Mouse (Mus musculus): ENCODE data around the gene Plcxd1. TPM values are rescaled to one million over a fixed set of nuclear protein-coding genes. Genes with fewer than 3 reads are reported as not detected.
A peak's percentile ranks its signal among the peaks of the same experiment; 100 is the strongest.
"Not testable (repeated sequence)": the region's sequence is repeated elsewhere in the genome, so short reads cannot be mapped to it uniquely, and the experiment has no call there.

The Plcxd1 gene
- total and polyA plus RNA-seq, 3 experiments: 0.64 to 1.3 TPM; not detected in 1

- TF ChIP-seq ZKSCAN1 (IDR thresholded peaks at IDR 0.05; ENCODE audit: borderline replicate concordance, low read depth, low read length) (no peak), RCOR1 (conservative IDR thresholded peaks at IDR 0.05; ENCODE audit: low read depth, low read length) (no peak), PAX5 (IDR thresholded peaks at IDR 0.05; ENCODE audit: low read length) (no peak), IRF4 (IDR thresholded peaks at IDR 0.05; ENCODE audit: low read depth, low read length) (peak; percentile 11; the same call in 1 of the 2 replicates), MAFK (IDR thresholded peaks at IDR 0.05; ENCODE audit: insufficient replicate concordance, low read length) (no peak), NELFE (IDR thresholded peaks at IDR 0.05; ENCODE audit: low read depth, low read length) (0 out of 2 replicates have a peak, but pooled peaks have one; percentile 37)
Measured at GRCm38 (mm10) chr5:110109991-110110441, 10.2 kb downstream of the Plcxd1 start, which contains the start of gene Zfp605 (continued).

GRCm38 (mm10) chr5:110122380-110122779, 22.6 kb downstream of the Plcxd1 start:
- H3K9me3 ChIP-seq (replicated peaks; ENCODE audit: low read length); H3K4me1 ChIP-seq (ENCODE audit: control insufficient read depth in 1 of 2, insufficient read depth in 2 of 2); dilution Hi-C loops (cut with MboI; ENCODE audit: extremely low pct_ligation_motif_present, extremely low pct_unique_long_range_greater_than_20kb, low sequenced_read_pairs); in situ Hi-C loops (cut with MboI; ENCODE audit: low pct_ligation_motif_present, low pct_unique_long_range_greater_than_20kb, low sequenced_read_pairs); H3K4me2 ChIP-seq (ENCODE audit: insufficient read depth, low read depth, poor library complexity, severe bottlenecking); H3K79me2 ChIP-seq (replicated peaks; ENCODE audit: control insufficient read depth, extremely low read depth, insufficient read depth, poor library complexity, severe bottlenecking); H3K4me3 ChIP-seq (replicated peaks in 1 of 3; ENCODE audit: low read depth in 2 of 3, low read length in 2 of 3, poor library complexity in 1 of 3); H3K27ac ChIP-seq (ENCODE audit: insufficient read depth, low read depth); H3K9ac ChIP-seq (ENCODE audit: insufficient read depth, low read depth); DNase-seq (ENCODE audit: extremely low read depth); H3K27me3 ChIP-seq (replicated peaks): not testable (repeated sequence)
- H3K36me3 ChIP-seq (replicated peaks in 1 of 2; ENCODE audit: control insufficient read depth in 1 of 2, insufficient read depth in 1 of 2, low read length in 1 of 2): peaks cover 21 to 50% of the 10 kb centered on the region in 2 experiments

GRCm38 (mm10) chr5:110135293-110136086, 35.7 kb downstream of the Plcxd1 start, which contains the start of gene Chfr:
Gene Chfr, plus strand, starts transcription at chr5:110135842.
- Histone ChIP-seq H3K4me3 (replicated peaks in 1 of 3; ENCODE audit: low read depth in 2 of 3, low read length in 2 of 3, poor library complexity in 1 of 3) (peak within 1 kb of the TSS; percentile 80 to 92 (median 85)), H3K79me2 (replicated peaks; ENCODE audit: control insufficient read depth, extremely low read depth, insufficient read depth, poor library complexity, severe bottlenecking) (peaks cover 14% of the 10 kb centered on the region), H3K9me3 (replicated peaks; ENCODE audit: low read length) (peaks cover 6% of the 10 kb centered on the region), H3K4me1 (ENCODE audit: control insufficient read depth in 1 of 2, insufficient read depth in 2 of 2) (peaks cover 5 to 25% of the 10 kb centered on the region in 2 experiments), H3K27ac (ENCODE audit: insufficient read depth, low read depth) (no peak within 1 kb of the TSS), H3K4me2 (ENCODE audit: insufficient read depth, low read depth, poor library complexity, severe bottlenecking) (peak within 1 kb of the TSS; percentile 82), H3K9ac (ENCODE audit: insufficient read depth, low read depth) (peak within 1 kb of the TSS; percentile 91), H3K27me3 (replicated peaks) (no peaks in the 10 kb centered on the region), H3K36me3 (replicated peaks in 1 of 2; ENCODE audit: control insufficient read depth in 1 of 2, insufficient read depth in 1 of 2, low read length in 1 of 2) (peaks cover 10 to 25% of the 10 kb centered on the region in 2 experiments)
- in situ Hi-C loops (cut with MboI; ENCODE audit: low pct_ligation_motif_present, low pct_unique_long_range_greater_than_20kb, low sequenced_read_pairs) (no loop called here), dilution Hi-C loops (cut with MboI; ENCODE audit: extremely low pct_ligation_motif_present, extremely low pct_unique_long_range_greater_than_20kb, low sequenced_read_pairs) (no loop called here)
- DNase-seq (ENCODE audit: extremely low read depth): peak; percentile 98
- TF ChIP-seq MAX (IDR thresholded peaks at IDR 0.05; ENCODE audit: low read length): peak; percentile 31; the same call in 1 of the 2 replicates
- TF ChIP-seq USF2 (conservative IDR thresholded peaks at IDR 0.05; ENCODE audit: low read depth, low read length): no peak
- TF ChIP-seq ZNF384 (IDR thresholded peaks at IDR 0.05; ENCODE audit: low read depth, low read length): peak; percentile 97
- no peak for TF ChIP-seq RAD21 (IDR thresholded peaks at IDR 0.05; ENCODE audit: low read depth, low read length)
- peak; percentile 70 for TF ChIP-seq TCF12 (IDR thresholded peaks at IDR 0.05; ENCODE audit: low read depth, low read length)
- TF ChIP-seq E2F4 (IDR thresholded peaks at IDR 0.05; ENCODE audit: insufficient replicate concordance, low read depth, low read length): no peak
- TF ChIP-seq USF1 (IDR thresholded peaks at IDR 0.05; ENCODE audit: low read depth, low read length): no peak
- TF ChIP-seq TBP (conservative IDR thresholded peaks at IDR 0.05; ENCODE audit: low read depth, low read length): 0 out of 2 replicates have a peak, but pooled peaks have one; percentile 54
- TF ChIP-seq POLR2A (IDR thresholded peaks at IDR 0.05; ENCODE audit: low read depth, low read length): peak; percentile 66
- peak; percentile 96 for TF ChIP-seq HCFC1 (IDR thresholded peaks at IDR 0.05; ENCODE audit: low read depth, low read length)
- no peak; the same call in 1 of the 2 replicates for TF ChIP-seq MEF2A (IDR thresholded peaks at IDR 0.05; ENCODE audit: borderline replicate concordance, low read depth, low read length)
- TF ChIP-seq NRF1 (IDR thresholded peaks at IDR 0.05; ENCODE audit: low read depth, low read length): peak; percentile 91
- TF ChIP-seq PAX5 (IDR thresholded peaks at IDR 0.05; ENCODE audit: low read length): no peak
- TF ChIP-seq ZMIZ1 (IDR thresholded peaks at IDR 0.05; ENCODE audit: low read depth, low read length): no peak; the same call in 1 of the 2 replicates
- TF ChIP-seq ZC3H11A (IDR thresholded peaks at IDR 0.05; ENCODE audit: low read depth, low read length): no peak
- TF ChIP-seq NELFE (IDR thresholded peaks at IDR 0.05; ENCODE audit: low read depth, low read length): peak; percentile 64
- no peak for TF ChIP-seq JUND (conservative IDR thresholded peaks at IDR 0.05; ENCODE audit: low read depth, low read length)
- peak; percentile 52; the same call in 1 of the 2 replicates for TF ChIP-seq IRF4 (IDR thresholded peaks at IDR 0.05; ENCODE audit: low read depth, low read length)
- no peak for TF ChIP-seq MAFK (IDR thresholded peaks at IDR 0.05; ENCODE audit: insufficient replicate concordance, low read length)
- TF ChIP-seq ZKSCAN1 (IDR thresholded peaks at IDR 0.05; ENCODE audit: borderline replicate concordance, low read depth, low read length): no peak
- peak; percentile 88; the same call in 1 of the 2 replicates for TF ChIP-seq KAT2A (IDR thresholded peaks at IDR 0.05; ENCODE audit: insufficient replicate concordance, low read length)
- no peak for TF ChIP-seq CTCF (conservative IDR thresholded peaks at IDR 0.05 in 1 of 2, IDR thresholded peaks at IDR 0.05 in 1 of 2; ENCODE audit: low read depth in 2 of 2, low read length in 2 of 2)
- no peak for TF ChIP-seq EP300 (IDR thresholded peaks at IDR 0.05; ENCODE audit: low read length)
- TF ChIP-seq JUN (IDR thresholded peaks at IDR 0.05; ENCODE audit: insufficient read depth, low read depth, low read length): no peak
- TF ChIP-seq MXI1 (IDR thresholded peaks at IDR 0.05; ENCODE audit: low read depth, low read length): peak; percentile 93
- TF ChIP-seq UBTF (IDR thresholded peaks at IDR 0.05; ENCODE audit: low read depth, low read length): no peak
